Mouse (Mus musculus) MEL (cell line): Measurements from ENCODE around the gene Elavl2. TPM values are rescaled to one million over a fixed set of nuclear protein-coding genes. Genes with fewer than 3 reads are reported as not detected.

Experiments
- DNase-seq: peaks from one replicate; pipeline ENCODE4 v3.0.0; 2011; ENCODE audit warnings: low read depth, low spot score
- H3K27ac ChIP-seq: 2 replicates; pipeline ENCODE4 v1.5.1; 2012; ENCODE audit warnings: low read depth, mild to moderate bottlenecking, control low read depth, low read length, moderate library complexity; ENCODE audit not compliant: control insufficient read depth
- H3K27me3 ChIP-seq, 2 experiments: fragments of 150-350 bp in 1 of 2; sonication (generic) in 1 of 2; 2 replicates each; pipeline ENCODE4 v1.6.1; 2012; ENCODE audit warnings: low read length in 2 of 2, mild to moderate bottlenecking in 2 of 2, improper control_type of control experiment in 1 of 2, moderate library complexity in 1 of 2; ENCODE audit not compliant: insufficient read depth in 2 of 2, control insufficient read depth in 1 of 2
- H3K36me3 ChIP-seq, 2 experiments: 2 replicates each; pipeline ENCODE4 v1.6.1; 2012 to 2014; ENCODE audit warnings: low read length in 2 of 2, improper control_type of control experiment in 1 of 2, inconsistent platforms in 1 of 2, mild to moderate bottlenecking in 1 of 2; ENCODE audit not compliant: insufficient read depth in 2 of 2, control insufficient read depth in 1 of 2
- H3K4me1 ChIP-seq, 2 experiments: fragments of 150-350 bp in 1 of 2; sonication (generic) in 1 of 2; 2 replicates each; pipeline ENCODE4 v1.6.1; 2012; ENCODE audit warnings: low read length in 2 of 2, improper control_type of control experiment in 1 of 2, mild to moderate bottlenecking in 1 of 2; ENCODE audit not compliant: insufficient read depth in 2 of 2, control insufficient read depth in 1 of 2
- H3K4me3 ChIP-seq, 2 experiments: fragments of 150-350 bp in 1 of 2; sonication (generic) in 1 of 2; 2 replicates each; pipeline ENCODE4 v1.5.1; 2012; ENCODE audit warnings: low read depth in 2 of 2, low read length in 2 of 2, mild to moderate bottlenecking in 2 of 2, moderate library complexity in 2 of 2, control low read depth in 1 of 2, improper control_type of control experiment in 1 of 2; ENCODE audit not compliant: control insufficient read depth in 1 of 2, insufficient read depth in 1 of 2
- H3K79me2 ChIP-seq: 2 replicates; pipeline ENCODE4 v1.6.1; 2012; ENCODE audit warnings: mild to moderate bottlenecking, low read length, moderate library complexity; ENCODE audit not compliant: control insufficient read depth, poor library complexity, insufficient read depth
- H3K9ac ChIP-seq: 2 replicates; pipeline ENCODE4 v1.6.1; 2012; ENCODE audit warnings: low read depth, mild to moderate bottlenecking, control low read depth, low read length, moderate library complexity; ENCODE audit not compliant: control insufficient read depth, poor library complexity, severe bottlenecking
- H3K9me3 ChIP-seq: fragments of 150-350 bp; sonication (generic); replicated peaks from 2 replicates; pipeline ENCODE4 v1.6.1; 2012; ENCODE audit warnings: mild to moderate bottlenecking, low read length, improper control_type of control experiment, moderate library complexity; ENCODE audit not compliant: insufficient read depth
- CHD2 ChIP-seq: IDR thresholded peaks from 2 replicates; pipeline ENCODE4 v1.6.1; 2011; ENCODE audit warnings: low read length, improper control_type of control experiment
- GABPA ChIP-seq: IDR thresholded peaks from 2 replicates; pipeline ENCODE4 v1.6.1; 2012; ENCODE audit warnings: low read depth, mild to moderate bottlenecking, inconsistent platforms, low read length, improper control_type of control experiment, moderate library complexity
- GATA1 ChIP-seq: IDR thresholded peaks from 2 replicates; pipeline ENCODE4 v1.6.1; 2011; ENCODE audit warnings: low read depth, low read length, improper control_type of control experiment
- HCFC1 ChIP-seq: IDR thresholded peaks from 2 replicates; pipeline ENCODE4 v1.6.1; 2012; ENCODE audit warnings: low read depth, mild to moderate bottlenecking, inconsistent platforms, low read length, improper control_type of control experiment, moderate library complexity
- JUND ChIP-seq: IDR thresholded peaks from 2 replicates; pipeline ENCODE4 v1.6.1; 2011; ENCODE audit warnings: low read depth, mild to moderate bottlenecking, improper control_type of control experiment, low read length
- KAT2A ChIP-seq: conservative IDR thresholded peaks from 2 replicates; pipeline ENCODE4 v1.6.1; 2012; ENCODE audit warnings: low read depth, low read length, improper control_type of control experiment, inconsistent platforms
- MAFK ChIP-seq: IDR thresholded peaks from 2 replicates; pipeline ENCODE4 v1.6.1; 2011; ENCODE audit warnings: low read depth, mild to moderate bottlenecking, low read length, improper control_type of control experiment, borderline replicate concordance
- MAZ ChIP-seq: IDR thresholded peaks from 2 replicates; pipeline ENCODE4 v1.6.1; 2012; ENCODE audit warnings: low read depth, mild to moderate bottlenecking, inconsistent platforms, low read length, improper control_type of control experiment
- MXI1 ChIP-seq: IDR thresholded peaks from 2 replicates; pipeline ENCODE4 v1.6.1; 2011; ENCODE audit warnings: mild to moderate bottlenecking, low read depth, low read length, improper control_type of control experiment
- POLR2A ChIP-seq, 2 experiments: IDR thresholded peaks; 2 replicates each; pipeline ENCODE4 v1.6.1; 2011 to 2012; ENCODE audit warnings: low read length in 2 of 2, mild to moderate bottlenecking in 2 of 2, control low read depth in 1 of 2, improper control_type of control experiment in 1 of 2, low read depth in 1 of 2, moderate library complexity in 1 of 2; ENCODE audit not compliant: control insufficient read depth in 1 of 2, insufficient read depth in 1 of 2, poor library complexity in 1 of 2
- POLR2AphosphoS5 ChIP-seq: IDR thresholded peaks from 2 replicates; pipeline ENCODE4 v1.6.1; 2012; ENCODE audit warnings: low read depth, borderline replicate concordance, mild to moderate bottlenecking, inconsistent platforms, low read length, moderate library complexity, mixed read lengths
- RAD21 ChIP-seq: IDR thresholded peaks from 2 replicates; pipeline ENCODE4 v1.6.1; 2011; ENCODE audit warnings: mild to moderate bottlenecking, low read depth, low read length, improper control_type of control experiment
- RCOR1 ChIP-seq: IDR thresholded peaks from 2 replicates; pipeline ENCODE4 v1.6.1; 2012; ENCODE audit warnings: low read depth, mild to moderate bottlenecking, inconsistent platforms, low read length, improper control_type of control experiment
- SMC3 ChIP-seq: IDR thresholded peaks from 2 replicates; pipeline ENCODE4 v1.6.1; 2011; ENCODE audit warnings: low read depth, low read length, improper control_type of control experiment
- TAL1 ChIP-seq: IDR thresholded peaks from 2 replicates; pipeline ENCODE4 v1.6.1; 2012; ENCODE audit warnings: mild to moderate bottlenecking, inconsistent platforms, low read length, moderate library complexity, mixed read lengths
- TBP ChIP-seq: IDR thresholded peaks from 2 replicates; pipeline ENCODE4 v1.8.0; 2011; ENCODE audit warnings: low read depth, low read length, improper control_type of control experiment
- TCF12 ChIP-seq: IDR thresholded peaks from 2 replicates; pipeline ENCODE4 v1.6.1; 2014; ENCODE audit warnings: low read depth, mild to moderate bottlenecking, inconsistent platforms, low read length, improper control_type of control experiment, moderate library complexity
- UBTF ChIP-seq: IDR thresholded peaks from 2 replicates; pipeline ENCODE4 v1.6.1; 2012; ENCODE audit warnings: low read depth, mild to moderate bottlenecking, inconsistent platforms, low read length, improper control_type of control experiment, moderate library complexity, borderline replicate concordance; ENCODE audit not compliant: insufficient read depth
- ZKSCAN1 ChIP-seq: IDR thresholded peaks from 2 replicates; pipeline ENCODE4 v1.6.1; 2012; ENCODE audit warnings: low read depth, mild to moderate bottlenecking, inconsistent platforms, low read length, improper control_type of control experiment, moderate library complexity
- polyA plus RNA-seq, 2 experiments: library from polyadenylated mRNA; stranded (reverse) in 1 of 2; unstranded in 1 of 2; fragments of >175 nt in 1 of 2; fragments of >200 nt in 1 of 2; gene quantifications; 2 replicates each; pipeline versions ENCODE4 v1.2.1 to v1.2.4; 2012; ENCODE audit warnings: low replicate concordance in 2 of 2, low read depth in 1 of 2; ENCODE audit not compliant: insufficient read length in 2 of 2, insufficient read depth in 1 of 2, missing spikeins in 1 of 2
- total RNA-seq: library from RNA; depleted of rRNA; stranded (reverse); fragments of 300-350 nt; gene quantifications from 2 replicates; pipeline ENCODE4 v1.2.3, GENCODE M21; 2012

The Elavl2 gene
- total and polyA plus RNA-seq, 3 experiments, result not detected

DNA sequence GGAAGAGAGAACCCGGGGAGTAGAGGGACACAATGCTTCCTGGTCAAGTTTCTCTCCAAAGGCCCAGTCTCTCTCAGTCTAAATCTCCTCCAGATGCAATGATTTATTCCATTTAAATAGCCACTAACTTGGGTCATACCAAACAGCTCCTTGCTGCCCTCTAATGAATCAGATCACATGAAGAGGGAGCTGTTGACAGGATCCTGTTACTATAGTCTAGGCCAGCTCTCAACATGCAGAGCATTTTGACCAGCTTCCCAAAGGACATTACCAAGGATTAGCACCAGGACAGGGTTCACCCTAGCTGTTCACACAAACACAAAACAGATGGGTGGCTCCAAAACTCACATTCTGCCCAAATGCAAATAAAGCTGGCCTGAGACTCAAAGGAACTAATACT, 111.4 kb downstream of the Elavl2 start:
- no peak for TF ChIP-seq GABPA
- no peak for TF ChIP-seq MXI1
- no peak for TF ChIP-seq SMC3
- no peak for TF ChIP-seq RAD21
- no peak for TF ChIP-seq KAT2A
- TF ChIP-seq TBP, result no peak
- no peak for DNase-seq
- Histone ChIP-seq H3K27me3 (no peaks in the 10 kb centered on the region), H3K9me3 (no peaks in the 10 kb centered on the region), H3K4me3 (no peak overlapping the region), H3K9ac (no peak overlapping the region), H3K4me1 (no peaks in the 10 kb centered on the region), H3K36me3 (no peaks in the 10 kb centered on the region), H3K79me2 (no peaks in the 10 kb centered on the region), H3K27ac (no peak overlapping the region)

- H3K36me3 ChIP-seq, result no peaks in the 10 kb centered on the region
- H3K27me3 ChIP-seq, result no peaks in the 10 kb centered on the region
- no peak overlapping the region for H3K27ac ChIP-seq
- no peaks in the 10 kb centered on the region for H3K4me1 ChIP-seq
- H3K9me3 ChIP-seq, result no peaks in the 10 kb centered on the region
- H3K79me2 ChIP-seq, result no peaks in the 10 kb centered on the region
- TF ChIP-seq HCFC1 (no peak), GATA1 (no peak), ZKSCAN1 (no peak), RCOR1 (no peak), TCF12 (no peak), TAL1 (no peak), UBTF (no peak), POLR2AphosphoS5 (no peak), KAT2A (no peak), MXI1 (no peak), CHD2 (no peak), MAZ (no peak), POLR2A (IDR thresholded peaks at IDR 0.05; ENCODE audit: control insufficient read depth in 1 of 2, insufficient read depth in 1 of 2, low read depth in 1 of 2, low read length in 2 of 2, poor library complexity in 1 of 2) (no peak), MAFK (no peak), JUND (no peak)
- TF ChIP-seq, all 39 proteins: peak for 0
- no peak overlapping the region for H3K9ac ChIP-seq
- DNase-seq, result no peak
- no peak overlapping the region for H3K4me3 ChIP-seq
Observed at GRCm38 (mm10) chr4:91268390-91268789, 132.2 kb downstream of the Elavl2 start.
